Mouse (Mus musculus) gastrocnemius, adult 2 months (tissue): Measurements from ENCODE around the gene Med10. TPM values are rescaled to one million over a fixed set of nuclear protein-coding genes. Genes with fewer than 3 reads are reported as not detected.

Experiments used
- DNase-seq: peaks from one replicate; pipeline ENCODE4 v3.0.0; 2022
- H3K27ac ChIP-seq: fragments of 200-600 bp; 2 replicates; pipeline ENCODE4 v1.8.1; 2022; ENCODE audit warnings: mild to moderate bottlenecking
- H3K4me3 ChIP-seq: fragments of 200-600 bp; 2 replicates; pipeline ENCODE4 v1.8.1; 2022; ENCODE audit warnings: mild to moderate bottlenecking, moderate library complexity
- CTCF ChIP-seq: fragments of 200-600 bp; IDR thresholded peaks from 2 replicates; pipeline ENCODE4 v1.8.1; 2022; ENCODE audit warnings: antibody characterized with exemption, mild to moderate bottlenecking, moderate library complexity
- intact Hi-C: fragments of 180-260 bp; cut with DNase I; formaldehyde crosslinking; loops from one replicate; pipeline ENCODE4 v1.15.1; 2025
- total RNA-seq, 2 experiments: library from RNA; stranded (reverse); gene quantifications; 2 replicates each; pipeline ENCODE4 v1.2.3; 2021

The Med10 gene
- total RNA-seq, 2 experiments from 2014 or later = 11.3 to 11.8 TPM

DNA sequence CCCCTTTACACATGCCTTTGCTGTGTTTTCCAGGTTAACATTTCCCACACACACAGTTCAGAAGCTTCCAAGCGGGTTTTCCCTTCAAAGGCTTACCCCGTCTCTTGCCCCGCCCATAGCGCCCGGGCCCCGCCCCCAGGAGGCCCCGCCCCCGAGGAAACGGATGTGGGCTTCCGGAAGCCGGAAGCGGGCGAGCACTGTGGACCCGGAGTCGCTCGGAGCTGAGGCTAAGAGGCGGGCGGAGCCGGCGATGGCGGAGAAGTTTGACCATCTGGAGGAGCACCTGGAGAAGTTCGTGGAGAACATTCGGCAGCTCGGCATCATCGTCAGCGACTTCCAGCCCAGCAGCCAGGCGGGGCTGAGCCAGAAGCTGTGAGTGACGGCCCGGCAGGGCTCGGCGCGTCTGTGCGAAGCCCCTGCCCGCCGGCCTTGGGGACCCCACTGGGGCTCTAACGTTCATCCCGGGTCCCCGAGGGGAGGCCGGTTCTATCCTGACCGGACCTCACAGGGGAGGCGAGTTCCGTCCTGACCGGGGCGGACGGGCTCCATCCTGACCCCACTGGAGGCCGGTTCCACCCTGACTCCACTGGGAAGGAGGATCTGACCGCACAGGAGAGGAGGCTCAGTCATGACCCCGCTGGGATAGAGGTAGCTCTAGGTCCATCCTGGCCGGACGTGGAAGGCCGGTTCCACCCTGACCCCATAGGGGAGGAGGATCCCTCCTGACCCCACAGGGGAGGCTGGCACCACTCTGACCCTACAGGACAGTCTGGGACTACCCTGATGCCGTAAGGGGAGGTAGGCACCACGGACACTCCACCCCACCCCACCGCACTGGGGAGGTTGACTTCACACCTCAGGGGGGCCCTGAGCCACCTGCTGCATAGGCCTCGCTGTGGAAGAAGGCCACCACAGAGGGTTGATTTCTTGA lies 7.8 kb downstream of the Med10 start:
- intact Hi-C loops = no loop called here
- Histone ChIP-seq H3K4me3 (peak overlapping the region; percentile 80), H3K27ac (peak overlapping the region; percentile 87)
- peak; percentile 90 for DNase-seq
- TF ChIP-seq CTCF = no peak

DNA sequence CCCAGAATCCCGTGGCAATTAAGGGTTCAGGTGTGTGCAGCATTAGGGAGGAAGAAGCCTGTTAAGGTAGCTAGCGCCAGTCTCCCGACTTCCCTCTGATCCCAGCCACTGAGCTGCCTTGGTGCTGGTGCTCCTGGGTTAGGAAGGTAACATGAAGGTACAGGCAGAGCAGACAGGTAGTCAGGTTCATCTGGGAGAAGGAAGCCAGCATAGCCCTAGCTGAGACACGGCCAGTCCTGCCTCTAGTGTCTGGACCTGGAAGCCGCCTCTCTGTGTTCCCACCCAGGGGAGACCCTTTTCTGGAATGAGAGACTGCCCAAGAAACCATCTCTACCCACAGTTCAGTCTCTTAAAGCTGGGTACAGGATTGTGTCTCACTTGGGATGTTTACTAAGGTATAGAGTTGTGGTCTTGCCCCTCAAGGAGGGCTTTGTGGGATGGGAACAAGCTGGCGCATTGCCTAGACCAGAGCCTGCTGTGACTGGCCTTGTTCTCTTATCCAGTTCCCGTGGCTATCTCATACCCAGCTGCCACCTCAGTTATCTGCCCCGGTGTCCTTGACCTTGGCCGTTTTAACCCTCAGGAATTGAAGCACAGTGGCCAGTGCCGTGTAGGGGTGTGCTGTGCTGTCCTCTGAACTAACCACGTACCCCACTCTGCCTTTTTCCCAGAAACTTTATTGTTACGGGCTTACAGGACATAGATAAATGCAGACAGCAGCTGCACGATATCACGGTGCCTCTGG lies 8.9 kb downstream of the Med10 start:
- intact Hi-C loops = no loop called here
- no peak overlapping the region for H3K27ac ChIP-seq
- no peak for TF ChIP-seq CTCF
- peak overlapping the region; percentile 80 for H3K4me3 ChIP-seq
- no peak for DNase-seq

DNA sequence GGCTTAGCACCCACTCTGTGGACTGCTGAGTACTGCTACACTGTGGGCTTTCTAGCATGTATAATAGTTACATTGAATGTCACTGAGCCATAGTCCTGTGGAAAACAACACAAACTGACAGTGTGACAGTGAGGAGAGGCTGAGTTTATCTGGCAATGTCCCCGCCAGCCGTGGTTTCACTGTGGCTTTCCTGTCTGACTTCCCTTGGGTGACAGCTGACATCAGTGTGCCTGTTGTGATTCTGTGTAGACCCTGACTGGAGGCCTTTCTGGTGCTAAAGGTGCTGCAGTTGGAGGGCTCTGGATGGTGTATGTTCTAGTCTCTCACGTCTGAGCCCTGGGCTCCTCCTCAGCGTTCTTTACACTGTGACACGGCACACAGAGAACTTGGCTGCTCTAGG lies 11.7 kb downstream of the Med10 start:
- Histone ChIP-seq H3K27ac (no peak overlapping the region), H3K4me3 (no peak overlapping the region)
- intact Hi-C loops = no loop called here
- no peak for DNase-seq
- no peak for TF ChIP-seq CTCF

DNA sequence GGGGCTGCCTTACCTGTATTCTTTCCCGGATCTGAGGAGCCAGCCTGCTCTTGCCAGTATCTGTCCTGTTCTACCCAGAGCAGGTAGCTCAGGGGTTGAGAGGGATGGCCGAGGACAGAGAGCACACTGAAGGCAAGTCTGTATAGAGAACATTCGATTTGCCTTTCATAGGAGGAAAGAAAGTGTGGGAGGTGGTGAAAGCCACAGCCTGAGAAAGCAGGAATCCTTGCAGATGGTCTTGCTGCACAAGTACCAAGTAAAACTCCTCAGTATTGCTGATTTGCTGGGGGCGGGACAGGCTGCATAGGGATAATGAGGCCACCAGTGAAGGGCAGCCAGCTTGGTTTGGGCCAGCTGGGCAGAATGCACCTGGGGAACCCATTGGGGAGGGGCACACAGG lies 16.1 kb downstream of the Med10 start:
- TF ChIP-seq CTCF = no peak
- no peak for DNase-seq
- intact Hi-C loops = no loop called here
- H3K4me3 ChIP-seq = no peak overlapping the region
- H3K27ac ChIP-seq = no peak overlapping the region

DNA sequence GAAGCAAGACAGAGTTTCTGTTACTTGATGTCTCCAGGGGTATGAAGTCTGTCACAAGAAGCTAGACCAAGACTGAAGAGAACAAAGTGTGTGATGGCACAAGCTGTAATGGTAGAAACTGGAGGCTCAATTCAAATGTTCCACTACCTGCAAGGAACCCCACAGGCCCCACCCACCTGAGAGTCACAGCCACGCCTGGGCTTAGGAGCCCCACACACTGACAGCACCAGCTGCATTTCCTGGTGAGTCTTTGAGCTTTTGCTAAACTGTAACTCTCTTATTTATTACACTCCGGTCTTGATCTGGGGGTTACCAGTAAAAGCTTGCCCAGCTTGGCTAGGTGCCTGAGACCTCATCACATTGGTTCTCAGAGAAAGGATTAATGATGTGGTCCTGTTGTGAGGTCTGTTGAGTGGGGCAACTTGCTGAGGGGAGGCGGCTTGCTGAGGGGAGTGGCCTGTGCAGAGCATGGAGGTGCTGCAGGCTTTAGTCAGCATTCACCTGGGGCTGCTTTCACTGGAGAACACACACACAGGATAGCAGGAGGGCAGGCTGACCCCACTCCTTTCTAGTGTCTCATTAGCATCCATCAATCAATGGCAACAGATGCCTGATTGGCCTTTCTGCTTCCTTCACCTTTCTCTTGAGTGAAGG lies 19.1 kb downstream of the Med10 start:
- DNase-seq = no peak
- Histone ChIP-seq H3K4me3 (no peak overlapping the region), H3K27ac (no peak overlapping the region)
- intact Hi-C loops = no loop called here
- TF ChIP-seq CTCF = no peak

DNA sequence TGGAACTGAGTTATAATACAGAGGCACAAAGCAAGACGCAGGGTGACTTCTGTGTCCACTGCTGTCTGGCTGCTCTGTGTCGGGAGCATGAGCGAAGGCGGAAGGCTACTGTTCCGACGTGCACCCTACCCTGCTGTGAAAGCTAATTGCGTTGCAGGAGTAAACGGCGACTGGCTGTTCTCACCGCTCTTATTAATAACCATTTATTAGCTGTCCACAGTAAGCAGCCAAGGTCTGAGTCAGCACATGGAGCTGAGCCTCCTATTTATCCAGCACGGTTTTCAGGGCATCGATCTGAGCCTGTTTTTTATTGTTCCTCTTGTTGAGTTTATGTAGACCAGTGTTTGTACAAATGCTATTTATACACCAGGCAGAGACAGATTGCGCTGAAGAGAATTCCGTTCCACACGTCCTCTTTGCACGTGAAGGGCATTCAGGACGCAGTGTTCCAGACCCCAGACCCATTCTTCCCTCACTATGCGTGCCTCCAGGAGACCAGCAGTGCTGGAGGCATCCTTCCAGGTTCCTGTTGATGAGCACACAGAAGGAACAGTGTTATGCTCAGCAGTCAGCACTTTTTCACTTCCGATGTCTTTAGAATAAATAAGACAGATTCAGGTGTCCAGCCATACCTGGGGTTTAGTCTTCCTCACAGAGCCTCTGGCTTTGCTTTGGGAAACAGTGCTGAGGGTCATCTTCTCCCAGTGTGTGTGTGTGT lies 21.9 kb downstream of the Med10 start:
- intact Hi-C loops = no loop called here
- no peak for TF ChIP-seq CTCF
- no peak overlapping the region for H3K27ac ChIP-seq
- no peak overlapping the region for H3K4me3 ChIP-seq
- no peak for DNase-seq

DNA sequence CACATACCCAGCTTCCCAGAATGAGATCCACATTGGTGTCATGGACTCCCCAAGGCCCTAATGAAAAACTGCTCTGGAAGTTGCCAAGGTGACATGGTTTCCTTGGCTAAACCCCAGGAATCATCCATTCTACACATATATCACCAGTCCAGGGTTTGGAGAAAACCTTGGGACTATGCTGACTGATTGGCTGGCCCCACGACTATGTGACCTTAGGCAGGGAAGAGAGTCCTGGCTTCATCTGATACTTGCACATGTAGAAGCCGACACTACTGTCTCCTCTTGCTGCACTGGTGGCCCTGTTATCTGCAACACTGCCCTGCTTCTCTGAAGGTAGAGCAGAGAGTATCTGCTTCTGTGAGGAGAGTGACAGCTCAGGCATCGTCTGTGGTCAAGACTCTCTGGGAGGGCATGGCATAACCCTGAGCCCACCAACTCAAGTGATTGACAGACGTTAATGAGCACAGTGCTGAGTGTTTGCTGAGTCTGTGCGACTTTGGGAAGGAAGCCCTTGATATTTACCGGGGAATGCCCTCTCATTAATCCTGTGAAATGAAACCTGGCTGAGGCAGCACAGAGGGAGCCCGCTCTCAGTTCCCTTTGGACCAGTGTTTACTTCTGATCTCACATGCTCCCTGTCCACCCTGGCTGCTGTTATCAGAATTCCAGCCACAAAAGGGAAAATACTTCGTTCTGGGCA lies 23.4 kb downstream of the Med10 start:
- intact Hi-C loops = no loop called here
- DNase-seq = no peak
- Histone ChIP-seq H3K27ac (no peak overlapping the region), H3K4me3 (no peak overlapping the region)
- no peak for TF ChIP-seq CTCF

DNA sequence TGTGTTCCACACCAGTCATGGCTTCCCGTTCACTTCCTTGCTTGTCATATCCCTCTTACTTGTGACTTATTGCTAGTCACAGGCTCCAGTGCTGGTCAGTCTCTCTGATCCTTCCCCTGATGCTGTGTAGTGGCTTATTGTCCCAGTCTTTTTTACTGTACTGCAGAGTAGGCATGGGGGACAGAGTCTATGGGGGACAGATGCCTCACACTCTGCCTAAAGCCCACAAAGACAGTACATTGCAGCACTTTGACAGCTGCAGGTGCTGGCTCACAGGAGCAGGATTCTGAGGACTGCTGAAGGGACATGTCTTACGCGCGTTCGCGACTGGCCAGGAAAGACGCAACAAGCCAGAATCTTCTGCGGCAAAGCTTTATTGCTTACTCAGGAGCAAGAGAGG lies 28.4 kb downstream of the Med10 start:
- no peak for DNase-seq
- no peak for TF ChIP-seq CTCF
- intact Hi-C loops = no loop called here
- no peak overlapping the region for H3K27ac ChIP-seq
- no peak overlapping the region for H3K4me3 ChIP-seq

DNA sequence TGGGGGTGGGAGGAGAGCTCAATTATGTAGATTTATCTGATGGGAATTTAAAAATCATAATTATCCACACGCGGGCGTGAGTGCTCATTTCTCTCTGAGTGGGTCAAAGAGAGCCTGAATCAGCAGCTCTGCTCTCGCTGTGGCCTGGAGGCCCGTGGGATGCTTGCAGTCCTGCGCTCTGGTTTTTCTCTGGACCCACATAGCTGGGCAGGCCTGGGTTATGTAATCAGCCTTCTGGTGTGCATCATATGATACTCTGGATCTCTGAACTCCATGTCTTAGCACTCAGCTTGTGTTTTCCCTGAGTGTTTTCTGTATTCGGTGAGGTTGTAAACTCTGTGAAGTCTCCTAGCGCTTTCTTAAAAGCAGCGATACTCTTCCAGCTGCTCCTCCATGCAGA lies 30.4 kb downstream of the Med10 start:
- no peak for DNase-seq
- no peak for TF ChIP-seq CTCF
- intact Hi-C loops = no loop called here
- no peak overlapping the region for H3K4me3 ChIP-seq
- no peak overlapping the region for H3K27ac ChIP-seq

DNA sequence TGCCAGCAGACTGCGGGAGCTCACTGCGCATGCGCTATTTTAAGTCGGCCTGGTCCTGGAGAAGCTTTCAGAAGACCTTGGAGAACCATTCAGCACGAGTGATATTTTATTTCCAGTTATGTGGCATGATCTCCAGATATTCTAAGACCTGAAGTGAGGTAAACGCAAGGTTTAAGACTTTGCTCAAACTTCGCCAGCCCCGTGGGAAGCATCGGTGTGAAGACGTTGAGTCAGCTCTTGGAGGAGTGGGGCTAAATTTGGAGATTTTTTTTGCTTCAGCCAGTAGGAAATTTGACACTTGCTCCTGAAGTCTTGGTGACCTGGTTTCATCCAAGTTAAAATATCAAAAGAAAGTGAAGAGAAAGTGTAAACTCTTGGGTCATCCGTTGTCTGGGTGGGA lies 31.2 kb downstream of the Med10 start:
- TF ChIP-seq CTCF = no peak
- intact Hi-C loops = no loop called here
- Histone ChIP-seq H3K4me3 (no peak overlapping the region), H3K27ac (no peak overlapping the region)
- DNase-seq = no peak

DNA sequence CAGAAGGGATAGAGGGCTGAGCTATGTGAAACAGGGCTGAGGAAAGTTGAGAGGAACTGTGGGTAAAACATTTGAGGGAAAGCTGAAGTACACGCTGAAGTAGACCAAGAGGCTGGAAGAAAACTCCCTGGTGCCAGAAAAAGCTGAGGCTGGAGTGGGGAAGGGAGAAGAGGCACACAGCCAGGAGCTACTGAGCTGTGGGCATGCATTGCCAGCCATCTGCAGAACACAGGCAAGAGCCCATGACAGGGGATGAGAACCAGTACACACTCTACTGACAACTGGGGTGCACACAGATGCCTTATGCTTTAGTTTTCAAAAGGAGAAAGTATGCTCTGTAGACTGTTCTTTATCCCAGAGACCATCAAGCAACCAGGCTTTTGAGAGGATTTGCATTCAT lies 43.4 kb downstream of the Med10 start:
- Histone ChIP-seq H3K27ac (no peak overlapping the region), H3K4me3 (no peak overlapping the region)
- intact Hi-C loops = no loop called here
- DNase-seq = no peak
- no peak for TF ChIP-seq CTCF

DNA sequence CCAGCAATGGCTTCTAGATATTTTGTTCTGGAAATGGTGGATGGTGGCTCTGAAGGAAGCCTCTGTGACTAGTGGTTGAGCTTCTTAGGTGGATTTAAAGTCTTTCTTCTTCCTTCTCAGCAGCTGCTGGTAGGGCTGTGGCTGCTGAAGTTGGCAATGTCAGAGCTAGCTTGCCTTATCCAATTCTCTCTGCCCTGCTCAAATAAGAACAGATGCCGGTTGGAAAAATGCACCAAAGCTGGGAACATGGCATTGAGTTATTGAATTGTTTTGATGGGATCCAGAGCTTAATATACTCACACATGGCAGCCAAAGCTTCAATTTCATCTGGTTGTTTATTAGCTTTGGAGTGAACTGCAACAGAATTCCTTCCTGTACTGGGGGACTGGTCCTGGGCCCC lies 47.4 kb downstream of the Med10 start:
- intact Hi-C loops = no loop called here
- no peak for DNase-seq
- H3K4me3 ChIP-seq = no peak overlapping the region
- no peak for TF ChIP-seq CTCF
- H3K27ac ChIP-seq = no peak overlapping the region
